Mouse (Mus musculus) stomach, embryonic 16.5 days (tissue): ENCODE measurements around the gene Xpo5. TPM values are rescaled to one million over a fixed set of nuclear protein-coding genes. Genes with fewer than 3 reads are reported as not detected.

Source experiments
- ATAC-seq: fragments of 200-750 bp; cut with Nextera tagmentation; 2 replicates; pipeline ENCODE4 v1.8.0; 2017; ENCODE audit warnings: moderate number of reproducible peaks, moderate TSS enrichment; ENCODE audit not compliant: insufficient read depth, low FRiP score
- H3K27ac ChIP-seq: fragments of 300-500 bp; sonication (generic); 2 replicates; pipeline ENCODE4 v1.5.1; 2014; ENCODE audit warnings: low read length
- H3K27me3 ChIP-seq: fragments of 300-500 bp; sonication (generic); 2 replicates; pipeline ENCODE4 v1.6.1; 2014; ENCODE audit warnings: low read length, control low read depth, mixed read lengths; ENCODE audit not compliant: control insufficient read depth, insufficient read depth
- H3K36me3 ChIP-seq: fragments of 300-500 bp; sonication (generic); 2 replicates; pipeline ENCODE4 v1.6.1; 2014; ENCODE audit warnings: low read length; ENCODE audit not compliant: control insufficient read depth, insufficient read depth
- H3K4me1 ChIP-seq: fragments of 300-500 bp; sonication (generic); 2 replicates; pipeline ENCODE4 v1.6.1; 2014; ENCODE audit warnings: low read length, control low read depth, mixed read lengths; ENCODE audit not compliant: control insufficient read depth, insufficient read depth
- H3K4me2 ChIP-seq: fragments of 300-500 bp; sonication (generic); 2 replicates; pipeline ENCODE4 v1.6.1; 2014; ENCODE audit warnings: low read depth, low read length, mixed read lengths
- H3K4me3 ChIP-seq: fragments of 300-500 bp; sonication (generic); replicated peaks from 2 replicates; pipeline ENCODE4 v1.5.1; 2014; ENCODE audit warnings: mild to moderate bottlenecking, low read length
- H3K9ac ChIP-seq: fragments of 300-500 bp; sonication (generic); 2 replicates; pipeline ENCODE4 v1.6.1; 2014; ENCODE audit warnings: low read length
- H3K9me3 ChIP-seq: fragments of 300-500 bp; sonication (generic); replicated peaks from 2 replicates; pipeline ENCODE4 v1.6.1; 2016; ENCODE audit warnings: low read length, control low read depth; ENCODE audit not compliant: control insufficient read depth
- WGBS: fragments of 180-500 bp; shearing (Covaris S2); extraction: QIAGEN DNeasy Blood & Tissue Kit; methylation state at CpG from one replicate; pipeline ENCODE4 v1.1.7; 2014; 5-methylcytosine and 5-hydroxymethylcytosine counted together
- polyA plus RNA-seq: library from polyadenylated mRNA; unstranded; fragments of >200 nt; fragmentation: Nextera tagmentation; extraction: Ambion mirVana; gene quantifications from 2 replicates; pipeline ENCODE4 v1.2.1, GENCODE M21; 2015

Gene Xpo5
- polyA plus RNA-seq, 1 experiment from 2014 or later: 32.7 TPM

- 85% methylated on average over 30 of the region's 30 CpGs for WGBS
- H3K27ac ChIP-seq: no peak overlapping the region
- no peaks in the 10 kb centered on the region for H3K9me3 ChIP-seq
- no peak for ATAC-seq
- no peak overlapping the region for H3K9ac ChIP-seq
- H3K4me2 ChIP-seq: no peak overlapping the region
- H3K4me1 ChIP-seq: peaks cover 6% of the 10 kb centered on the region; the same call in 1 of the 2 replicates
- H3K27me3 ChIP-seq: peaks cover 13% of the 10 kb centered on the region
- peaks cover 21% of the 10 kb centered on the region for H3K36me3 ChIP-seq
- H3K4me3 ChIP-seq: no peak overlapping the region
Observed at GRCm38 (mm10) chr17:46258279-46259053, 55.9 kb downstream of the Xpo5 start.

- ATAC-seq: no peak
- no peak overlapping the region for H3K4me2 ChIP-seq
- 87% methylated on average over 17 of the region's 17 CpGs for WGBS
- peaks cover 30% of the 10 kb centered on the region for H3K36me3 ChIP-seq
- peaks cover 6% of the 10 kb centered on the region for H3K27me3 ChIP-seq
- H3K4me1 ChIP-seq: no peaks in the 10 kb centered on the region
- H3K9me3 ChIP-seq: no peaks in the 10 kb centered on the region
- no peak overlapping the region for H3K9ac ChIP-seq
- no peak overlapping the region for H3K27ac ChIP-seq
- H3K4me3 ChIP-seq: no peak overlapping the region
Observed at GRCm38 (mm10) chr17:46259675-46260074, 57.1 kb downstream of the Xpo5 start.

- no peak for ATAC-seq
- 93% methylated on average over 5 of the region's 5 CpGs for WGBS
Observed at GRCm38 (mm10) chr17:46262201-46262694, 59.7 kb downstream of the Xpo5 start.

GRCm38 (mm10) chr17:46265502-46265901, 62.9 kb downstream of the Xpo5 start:
- H3K27ac ChIP-seq: peak overlapping the region; percentile 46; the same call in 1 of the 2 replicates
- H3K9me3 ChIP-seq: no peaks in the 10 kb centered on the region
- H3K27me3 ChIP-seq: no peaks in the 10 kb centered on the region
- peaks cover 27% of the 10 kb centered on the region for H3K4me1 ChIP-seq
- 86% methylated on average over 12 of the region's 12 CpGs for WGBS
- H3K4me2 ChIP-seq: no peak overlapping the region
- H3K4me3 ChIP-seq: no peak overlapping the region
- ATAC-seq: no peak
- H3K36me3 ChIP-seq: peaks cover 20% of the 10 kb centered on the region
- H3K9ac ChIP-seq: no peak overlapping the region

More at GRCm38 (mm10) chr17:46262201-46262694, 59.7 kb downstream of the Xpo5 start:
- H3K4me1 ChIP-seq: peaks cover 13% of the 10 kb centered on the region; the same call in 1 of the 2 replicates
- H3K9me3 ChIP-seq: no peaks in the 10 kb centered on the region
- no peak overlapping the region for H3K4me2 ChIP-seq
- no peak overlapping the region for H3K4me3 ChIP-seq
- H3K9ac ChIP-seq: no peak overlapping the region
- no peaks in the 10 kb centered on the region for H3K27me3 ChIP-seq
- peaks cover 30% of the 10 kb centered on the region for H3K36me3 ChIP-seq
- no peak overlapping the region for H3K27ac ChIP-seq

- Histone ChIP-seq H3K4me3 (no peak overlapping the region), H3K27ac (peak overlapping the region; percentile 46), H3K27me3 (no peaks in the 10 kb centered on the region), H3K4me1 (peaks cover 27% of the 10 kb centered on the region), H3K4me2 (no peak overlapping the region), H3K36me3 (peaks cover 19% of the 10 kb centered on the region), H3K9ac (no peak overlapping the region), H3K9me3 (no peaks in the 10 kb centered on the region)
- ATAC-seq: peak; percentile 81
- WGBS: 21% methylated on average over 14 of the region's 14 CpGs
Observed at GRCm38 (mm10) chr17:46265918-46266618, 63.5 kb downstream of the Xpo5 start.

GRCm38 (mm10) chr17:46266986-46267385, 64.4 kb downstream of the Xpo5 start:
- H3K4me3 ChIP-seq: no peak overlapping the region
- peaks cover 27% of the 10 kb centered on the region for H3K4me1 ChIP-seq
- H3K36me3 ChIP-seq: peaks cover 12% of the 10 kb centered on the region
- H3K27ac ChIP-seq: peak overlapping the region; percentile 26
- WGBS: 56% methylated on average over 6 of the region's 6 CpGs
- H3K27me3 ChIP-seq: no peaks in the 10 kb centered on the region
- H3K9me3 ChIP-seq: no peaks in the 10 kb centered on the region
- no peak for ATAC-seq
- no peak overlapping the region for H3K9ac ChIP-seq
- H3K4me2 ChIP-seq: no peak overlapping the region

GRCm38 (mm10) chr17:46267511-46267910, 64.9 kb downstream of the Xpo5 start:
- no peak overlapping the region for H3K4me2 ChIP-seq
- H3K4me3 ChIP-seq: no peak overlapping the region
- H3K27me3 ChIP-seq: no peaks in the 10 kb centered on the region
- no peak overlapping the region for H3K9ac ChIP-seq
- no peaks in the 10 kb centered on the region for H3K9me3 ChIP-seq
- H3K27ac ChIP-seq: peak overlapping the region; percentile 26
- peaks cover 10% of the 10 kb centered on the region; the same call in 1 of the 2 replicates for H3K36me3 ChIP-seq
- peaks cover 27% of the 10 kb centered on the region for H3K4me1 ChIP-seq
- ATAC-seq: no peak
- WGBS: 79% methylated on average over 7 of the region's 7 CpGs

GRCm38 (mm10) chr17:46268026-46268720, 65.6 kb downstream of the Xpo5 start:
- H3K4me1 ChIP-seq: peaks cover 27% of the 10 kb centered on the region
- WGBS: 70% methylated on average over 10 of the region's 10 CpGs
- no peaks in the 10 kb centered on the region for H3K27me3 ChIP-seq
- H3K9ac ChIP-seq: no peak overlapping the region
- H3K4me2 ChIP-seq: no peak overlapping the region
- H3K9me3 ChIP-seq: no peaks in the 10 kb centered on the region
- H3K4me3 ChIP-seq: no peak overlapping the region
- ATAC-seq: no peak
- H3K27ac ChIP-seq: peak overlapping the region; percentile 26
- peaks cover 10% of the 10 kb centered on the region; the same call in 1 of the 2 replicates for H3K36me3 ChIP-seq
